Mouse (Mus musculus) forelimb bud, embryonic 11.5 days (tissue): ENCODE measurements at regions not wholly inside any gene's neighbourhood (a gene's known extent, or its start where the extent isn't known, plus 50 kb on each side); places are given as distances from the start of the nearest gene placed in this dataset.

Experiments used
- DNase-seq: peaks from one replicate; pipeline ENCODE4 v3.0.0-alpha.2; 2012; ENCODE audit warnings: low read depth, low spot score

DNA sequence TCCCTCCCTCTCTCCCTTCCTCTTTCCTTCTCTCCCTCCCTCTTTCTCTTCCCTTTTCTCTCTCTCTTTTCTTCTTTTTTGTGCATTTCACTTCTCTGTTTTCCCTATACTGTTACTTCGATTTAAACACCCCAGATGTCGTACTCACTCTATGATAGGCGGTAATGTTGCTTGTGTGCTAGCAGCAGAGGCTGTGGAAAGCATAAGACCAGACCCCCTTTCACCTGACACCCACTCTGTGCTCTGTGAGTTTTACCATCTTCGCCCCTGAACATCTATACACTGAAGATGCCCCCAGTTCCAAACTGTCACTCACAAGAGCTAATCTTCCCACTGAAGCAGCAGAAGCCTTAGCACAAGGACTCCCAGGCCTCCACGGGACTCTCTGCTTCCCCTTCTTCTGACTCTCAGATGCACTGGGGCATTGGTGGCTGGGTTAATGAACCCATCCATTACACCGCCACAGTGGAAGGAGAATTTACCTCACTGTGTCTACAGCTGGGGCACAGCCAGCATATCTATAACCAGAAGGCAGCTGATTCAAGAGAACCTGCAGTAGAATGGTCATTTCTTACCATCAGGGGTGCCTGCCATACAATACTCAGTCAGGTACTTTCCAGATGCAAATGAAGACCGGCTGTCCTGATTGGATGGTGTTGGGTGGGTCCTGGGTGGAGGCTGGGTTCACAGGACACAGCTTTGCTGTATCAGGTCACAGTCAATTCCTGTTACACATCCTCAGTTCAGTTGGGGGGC is 194.0 kb upstream of the Runx1 start:
- DNase-seq, result no peak

GRCm38 (mm10) chr16:93018766-93019165 is 192.8 kb upstream of the Runx1 start:
- no peak for DNase-seq

- no peak for DNase-seq
These were observed 191.1 kb upstream of the Runx1 start for GRCm38 (mm10) chr16:93017025-93017424.

- no peak for DNase-seq
These were observed 189.7 kb upstream of the Runx1 start for GRCm38 (mm10) chr16:93015636-93016035.

DNA sequence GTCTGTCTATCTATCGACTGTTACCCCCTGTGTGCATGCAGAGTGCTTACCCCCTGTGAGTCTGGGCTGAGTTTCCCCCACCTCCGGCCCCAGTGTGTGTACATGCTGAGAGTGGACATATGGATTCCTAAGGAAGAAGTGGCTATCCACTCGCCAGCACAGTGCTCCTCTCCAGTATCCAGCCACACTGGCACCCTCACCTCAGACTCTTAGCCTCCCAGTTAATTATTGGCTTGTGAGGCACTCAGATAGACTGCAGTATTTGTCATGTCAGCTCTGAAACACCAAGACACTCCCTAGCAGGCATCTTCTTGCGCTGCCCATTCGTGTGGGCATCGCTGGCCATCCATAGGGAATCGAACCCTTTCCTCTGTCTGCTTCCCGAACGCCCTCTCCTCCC is 189.0 kb upstream of the Runx1 start:
- DNase-seq, result no peak

- DNase-seq, result no peak
These were observed 187.9 kb upstream of the Runx1 start for GRCm38 (mm10) chr16:93013881-93014280.

DNA sequence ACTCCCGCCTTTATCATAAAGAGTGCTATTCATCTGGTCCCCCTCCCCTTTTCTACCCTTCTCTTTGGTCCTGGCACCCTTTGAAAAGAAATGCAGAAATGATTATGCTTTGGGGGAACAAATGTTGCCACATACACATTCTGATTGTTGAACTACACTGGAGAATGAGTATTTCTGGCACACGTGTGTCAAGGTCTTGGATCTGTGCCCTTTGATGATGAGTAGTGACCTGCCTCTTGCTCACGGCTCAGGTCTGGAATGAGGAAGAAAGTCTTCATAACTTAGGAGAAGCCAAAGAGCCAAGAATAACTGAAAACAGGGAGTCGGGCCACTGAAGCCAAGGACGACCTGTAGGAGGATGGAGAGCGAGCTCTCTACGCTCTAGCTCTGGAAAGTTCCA is 187.3 kb upstream of the Runx1 start:
- no peak for DNase-seq

GRCm38 (mm10) chr16:93011474-93011873 is 185.5 kb upstream of the Runx1 start:
- no peak for DNase-seq

DNA sequence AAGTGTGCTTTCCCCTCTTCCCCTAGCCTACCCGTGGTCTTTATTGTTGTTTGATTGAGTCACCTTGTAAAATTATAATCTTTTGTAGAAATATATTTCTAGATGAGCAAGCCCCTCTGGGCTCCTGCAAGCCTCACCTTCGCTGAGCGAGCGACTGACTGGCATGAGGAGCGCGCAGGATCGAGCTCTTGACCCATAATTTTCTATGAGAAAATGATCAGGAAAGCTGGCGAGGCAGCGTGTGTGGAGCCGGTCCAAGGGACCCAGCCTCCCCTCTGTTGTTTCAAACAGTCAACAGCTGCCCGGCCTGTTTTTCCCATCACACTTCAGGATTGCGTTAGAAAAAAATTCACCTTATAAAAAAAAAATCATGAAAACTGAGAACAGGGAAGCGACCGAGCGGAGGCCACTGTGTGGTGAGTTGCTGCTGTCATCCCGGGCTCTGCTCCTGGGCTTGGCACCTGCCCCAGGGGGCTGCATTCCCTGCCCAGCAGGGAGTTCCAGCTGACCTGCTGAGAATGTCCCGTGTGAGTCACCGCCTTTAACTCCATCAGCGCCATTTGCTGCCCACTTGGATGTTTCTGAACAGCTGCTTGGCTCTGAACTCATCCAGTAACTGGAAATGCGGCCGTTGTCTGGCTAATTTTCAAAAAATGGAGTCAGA is 180.5 kb upstream of the Runx1 start:
- DNase-seq, result peak; percentile 47

DNA sequence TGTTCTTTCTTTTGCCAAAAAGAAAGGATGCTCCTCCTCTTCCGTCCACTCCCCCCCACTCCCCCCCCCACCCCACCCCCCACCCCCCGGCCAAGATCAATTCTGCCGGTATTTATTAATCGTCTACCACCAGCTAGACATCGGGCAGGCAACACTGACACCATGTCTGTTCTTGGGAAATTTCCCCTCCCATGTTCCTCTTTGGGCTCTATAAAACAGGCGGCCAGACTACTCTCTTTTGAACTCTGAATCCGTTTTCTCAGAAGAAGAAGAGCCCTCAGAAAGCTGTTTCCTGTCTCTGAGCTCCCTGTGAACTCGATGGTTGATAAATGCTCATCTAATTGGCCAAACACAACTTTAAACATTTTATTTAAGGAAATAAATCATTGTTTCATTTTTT is 179.5 kb upstream of the Runx1 start:
- no peak for DNase-seq

GRCm38 (mm10) chr16:93003830-93004229 is 177.9 kb upstream of the Runx1 start:
- DNase-seq, result no peak

DNA sequence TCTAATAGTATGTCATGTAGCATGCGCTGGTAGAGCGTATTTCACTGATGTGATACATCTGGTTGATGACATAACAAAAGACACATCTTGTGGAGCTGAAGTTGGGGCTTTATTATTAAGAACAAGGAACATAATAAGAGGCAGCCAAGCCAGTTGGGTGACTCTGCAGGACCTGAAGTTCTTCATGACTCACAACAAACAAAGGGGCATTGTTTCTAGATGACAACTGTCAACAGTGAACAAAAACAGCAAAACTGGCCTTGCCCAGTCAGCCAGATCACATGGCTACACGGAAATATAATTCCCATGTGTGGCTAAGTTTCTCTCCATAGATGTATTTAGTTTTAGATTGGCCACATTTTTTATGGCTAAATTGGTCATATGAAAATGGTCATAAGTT is 172.7 kb upstream of the Runx1 start:
- DNase-seq, result no peak

GRCm38 (mm10) chr16:92997636-92998035 is 171.7 kb upstream of the Runx1 start:
- DNase-seq, result no peak

GRCm38 (mm10) chr16:92995993-92996350 is 170.0 kb upstream of the Runx1 start:
- no peak for DNase-seq

DNA sequence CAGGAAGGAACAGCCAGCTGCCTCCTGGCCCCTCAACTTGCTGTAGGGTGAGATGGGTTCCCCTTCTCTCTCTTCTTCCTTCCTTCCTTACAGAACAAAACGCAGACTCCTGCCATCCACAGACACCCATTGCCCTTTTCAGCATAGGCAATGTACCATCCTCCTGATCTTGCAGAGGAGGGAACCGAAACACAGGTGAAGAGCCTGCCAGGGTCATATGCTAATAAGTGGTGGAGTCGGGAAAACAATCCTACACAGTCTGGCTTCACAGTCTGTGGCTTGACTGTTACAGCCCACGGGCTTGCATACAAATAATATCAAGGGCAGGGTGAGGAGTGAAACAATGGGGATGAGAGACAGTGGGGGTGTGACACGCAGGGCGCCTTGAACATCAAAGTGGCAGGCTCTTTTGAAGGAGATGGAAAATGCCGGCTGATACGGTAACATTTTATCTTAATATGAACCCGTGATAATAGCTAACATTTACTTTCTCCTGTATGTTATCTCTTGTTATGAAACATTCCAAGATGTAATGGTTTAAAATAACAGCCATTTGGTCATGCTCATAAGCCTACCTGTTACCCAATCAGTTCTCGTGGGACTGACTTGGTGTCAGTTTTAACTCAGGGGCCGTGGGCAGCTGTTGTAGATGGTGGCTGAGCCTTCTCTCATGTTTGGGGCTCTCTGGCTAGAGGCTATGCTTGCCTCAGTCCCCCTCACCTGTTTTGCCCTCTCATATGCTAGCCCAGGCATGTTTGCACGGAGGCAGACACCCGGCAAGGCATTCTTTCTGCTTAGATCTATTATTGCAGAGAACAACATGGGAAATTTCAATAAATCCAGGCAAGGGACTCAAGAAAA is 169.4 kb upstream of the Runx1 start:
- no peak for DNase-seq

DNA sequence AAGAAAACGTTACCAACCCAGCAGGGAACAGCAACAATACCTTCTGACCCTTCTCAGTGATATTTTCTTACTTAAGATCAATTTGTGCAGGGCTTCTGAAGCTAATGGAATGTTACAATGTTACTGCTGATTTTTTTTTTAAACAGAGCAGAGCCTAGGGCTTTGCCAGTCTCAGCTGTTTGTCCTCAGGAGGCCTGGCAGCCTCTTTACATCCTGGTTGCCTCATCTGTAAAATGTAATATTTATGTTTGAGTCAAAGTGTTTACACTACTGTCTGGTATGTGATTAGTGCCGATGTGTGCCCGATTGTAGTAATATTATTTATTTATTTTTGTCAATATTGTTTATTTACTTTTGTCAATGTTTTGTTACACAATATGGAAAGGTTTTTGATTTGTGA is 166.9 kb upstream of the Runx1 start:
- no peak for DNase-seq

DNA sequence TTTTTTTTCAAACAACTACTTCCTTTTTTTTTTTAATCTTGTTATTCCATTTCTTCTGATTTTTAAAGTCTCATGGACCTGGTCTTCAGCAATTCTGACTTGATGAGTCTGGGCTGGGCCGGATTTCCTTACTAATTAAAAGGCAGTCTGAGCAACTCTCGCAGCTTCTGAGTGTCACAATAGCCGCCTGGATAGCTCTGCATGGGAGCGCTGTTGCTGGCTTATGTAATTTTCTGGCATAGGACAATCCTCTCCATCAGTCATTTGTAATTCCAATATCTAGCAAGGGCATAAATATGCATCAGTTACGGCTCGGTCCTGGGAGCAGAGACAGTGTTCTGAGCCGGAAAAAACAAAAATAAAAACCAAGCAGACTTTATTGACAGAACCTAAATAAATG is 165.5 kb upstream of the Runx1 start:
- DNase-seq, result no peak

DNA sequence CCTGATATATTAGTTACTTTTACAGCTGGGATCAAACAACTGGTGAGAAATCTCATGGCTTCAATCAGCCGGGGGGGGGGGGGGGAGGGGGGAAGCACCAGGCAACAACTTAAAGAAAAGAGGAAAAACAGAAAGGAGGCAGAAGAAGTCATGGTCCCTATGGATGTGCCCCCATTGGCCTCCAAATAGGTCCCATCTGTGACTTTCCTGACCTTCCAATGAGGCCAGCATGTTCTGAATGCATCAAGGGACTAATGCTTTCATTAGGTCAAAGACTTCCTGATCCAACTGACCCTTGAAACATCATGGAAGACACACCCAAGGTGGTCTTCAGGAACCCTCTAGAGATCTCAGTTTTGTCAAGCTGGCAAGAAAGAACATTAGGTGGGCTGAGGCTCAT is 162.5 kb upstream of the Runx1 start:
- no peak for DNase-seq

DNA sequence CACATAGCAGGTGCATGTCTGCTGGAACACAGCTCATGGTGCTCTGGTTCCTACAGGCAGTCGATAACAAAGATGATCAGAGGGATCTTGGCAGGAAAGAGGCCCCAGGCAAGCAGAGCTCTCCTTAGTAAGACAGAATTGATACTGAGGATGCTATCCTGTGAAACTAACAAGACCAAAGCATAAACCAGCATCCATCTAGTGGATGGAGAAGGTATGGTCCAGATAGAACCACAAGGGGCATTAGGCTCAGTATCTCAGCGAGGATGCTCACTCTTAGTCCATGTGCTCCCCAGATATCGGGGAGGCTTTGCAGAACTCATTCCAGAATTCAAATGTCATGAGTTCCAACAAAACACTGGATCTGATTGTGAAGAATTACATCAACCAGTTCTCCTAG is 162.1 kb upstream of the Runx1 start:
- no peak for DNase-seq

DNA sequence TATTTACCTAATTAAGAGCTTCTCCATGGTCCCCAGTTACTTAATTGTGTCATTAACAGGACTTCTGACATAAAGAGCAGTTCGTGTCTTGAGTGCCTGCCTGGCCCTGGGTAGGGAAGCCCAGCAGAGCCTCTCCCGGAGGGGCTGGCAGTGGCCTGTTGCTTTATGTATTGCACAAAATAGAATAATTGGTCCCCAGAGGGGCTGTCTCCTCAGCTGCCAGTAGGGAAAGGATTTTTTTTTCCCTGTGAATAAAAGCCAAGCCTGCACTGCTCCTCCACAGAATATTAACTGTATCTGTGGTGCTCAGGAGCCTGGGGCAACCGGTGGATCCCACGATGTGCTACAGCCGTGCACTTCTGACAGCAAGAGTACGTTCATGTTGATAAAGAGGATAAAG is 159.8 kb upstream of the Runx1 start:
- DNase-seq, result no peak

- no peak for DNase-seq
These were observed 157.0 kb upstream of the Runx1 start for GRCm38 (mm10) chr16:92982934-92983333.

GRCm38 (mm10) chr16:92979620-92980330 is 153.8 kb upstream of the Runx1 start:
- DNase-seq, result no peak
